Mouse (Mus musculus) forebrain, embryonic 16.5 days (tissue): ENCODE results near the gene Cpeb1. TPM values are rescaled to one million over a fixed set of nuclear protein-coding genes. Genes with fewer than 3 reads are reported as not detected.

Source experiments
- ATAC-seq: fragments of 200-750 bp; cut with Nextera tagmentation; 2 replicates; pipeline ENCODE4 v1.8.0; 2017; ENCODE audit warnings: mild to moderate bottlenecking, moderate library complexity
- H3K27ac ChIP-seq: fragments of 300-500 bp; sonication (generic); 2 replicates; pipeline ENCODE4 v1.5.1; 2014; ENCODE audit warnings: low read length, control low read depth
- H3K27me3 ChIP-seq: fragments of 300-500 bp; sonication (generic); replicated peaks from 2 replicates; pipeline ENCODE4 v1.6.1; 2014; ENCODE audit warnings: low read length; ENCODE audit not compliant: control insufficient read depth, insufficient read depth
- H3K36me3 ChIP-seq: fragments of 300-500 bp; sonication (generic); 2 replicates; pipeline ENCODE4 v1.6.1; 2014; ENCODE audit not compliant: control insufficient read depth, insufficient read depth
- H3K4me1 ChIP-seq: fragments of 300-500 bp; sonication (generic); replicated peaks from 2 replicates; pipeline ENCODE4 v1.6.1; 2014; ENCODE audit warnings: low read length; ENCODE audit not compliant: control insufficient read depth, insufficient read depth
- H3K4me2 ChIP-seq: fragments of 300-500 bp; sonication (generic); 2 replicates; pipeline ENCODE4 v1.6.1; 2014; ENCODE audit warnings: mild to moderate bottlenecking, low read length, control low read depth
- H3K4me3 ChIP-seq: fragments of 300-500 bp; sonication (generic); replicated peaks from 2 replicates; pipeline ENCODE4 v1.5.1; 2014; ENCODE audit warnings: mild to moderate bottlenecking, low read length, control low read depth
- H3K9ac ChIP-seq: fragments of 300-500 bp; sonication (generic); replicated peaks from 2 replicates; pipeline ENCODE4 v1.6.1; 2014; ENCODE audit warnings: low read depth, low read length, control low read depth
- H3K9me3 ChIP-seq: fragments of 300-500 bp; sonication (generic); 2 replicates; pipeline ENCODE4 v1.6.1; 2016; ENCODE audit warnings: low read length; ENCODE audit not compliant: control insufficient read depth
- WGBS: fragments of 180-500 bp; shearing (Covaris S2); extraction: QIAGEN DNeasy Blood & Tissue Kit; methylation state at CpG from one replicate; pipeline ENCODE4 v1.1.7; 2014; 5-methylcytosine and 5-hydroxymethylcytosine counted together
- polyA plus RNA-seq: library from polyadenylated mRNA; unstranded; fragments of >200 nt; fragmentation: Nextera tagmentation; extraction: Ambion mirVana; gene quantifications from 2 replicates; pipeline ENCODE4 v1.2.1, GENCODE M21; 2015

The Cpeb1 gene
- polyA plus RNA-seq, 1 experiment from 2014 or later, result 2.9 TPM

DNA sequence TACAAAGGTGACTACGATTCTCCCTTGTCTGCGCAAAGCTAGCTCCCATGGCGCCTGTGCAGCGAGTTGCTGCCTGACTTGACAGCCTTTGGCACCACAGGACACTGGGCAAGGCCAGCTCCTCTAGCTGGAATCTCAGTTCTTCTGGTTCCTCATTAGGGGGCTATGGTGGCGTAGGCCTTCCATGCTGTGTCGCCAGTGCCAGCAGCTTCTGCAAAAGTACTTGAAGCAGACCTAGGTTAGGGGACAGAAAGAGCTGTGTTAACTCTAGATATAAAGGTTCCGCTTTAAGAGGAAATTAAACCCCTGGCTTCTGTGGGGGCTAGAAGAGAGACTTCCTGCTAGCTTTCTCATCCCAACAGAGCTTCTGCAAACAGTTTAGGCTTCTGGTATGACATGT, 107.1 kb downstream of the Cpeb1 start:
- WGBS, result 38% methylated on average over 7 of the region's 7 CpGs
- no peak for ATAC-seq
- Histone ChIP-seq H3K9me3 (no peaks in the 10 kb centered on the region), H3K36me3 (no peaks in the 10 kb centered on the region), H3K4me1 (peaks cover 9% of the 10 kb centered on the region), H3K4me3 (no peak overlapping the region), H3K9ac (no peak overlapping the region), H3K4me2 (no peak overlapping the region), H3K27ac (no peak overlapping the region), H3K27me3 (no peaks in the 10 kb centered on the region)

DNA sequence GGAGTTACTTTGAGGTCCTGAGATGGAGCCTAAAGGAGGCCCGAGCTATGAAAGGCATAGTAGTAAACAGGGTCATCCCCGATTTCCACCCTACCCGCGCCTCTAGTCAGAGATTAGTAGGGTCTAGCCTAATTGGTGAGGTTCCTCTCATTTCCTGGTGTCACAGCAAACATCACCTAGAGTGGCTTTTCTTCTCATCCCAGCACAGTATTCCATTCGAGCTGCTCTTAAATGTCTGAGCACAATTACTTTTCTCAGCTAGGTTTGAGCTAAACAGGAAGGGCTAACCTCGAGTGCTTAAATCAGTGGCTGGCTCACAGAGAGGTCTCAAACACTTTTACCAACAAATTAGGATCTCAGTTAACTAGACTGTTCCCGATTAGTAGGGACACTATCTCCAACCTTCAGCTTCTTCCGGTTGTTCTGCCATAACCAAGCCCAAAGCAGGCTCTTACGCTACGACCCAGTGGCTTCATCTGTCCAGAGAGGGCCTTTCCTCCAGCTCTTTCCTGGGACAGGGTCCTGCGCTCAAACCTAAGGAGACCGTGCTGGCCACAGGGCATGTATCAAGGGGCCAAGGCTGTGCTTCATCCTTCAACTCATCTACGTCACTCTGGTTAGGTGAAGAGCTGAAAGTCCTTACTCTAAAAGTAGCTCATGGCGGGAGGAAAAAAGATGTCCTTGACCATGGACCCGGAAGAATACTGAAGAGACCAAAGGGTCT, 109.7 kb downstream of the Cpeb1 start:
- Histone ChIP-seq H3K36me3 (peaks cover 15% of the 10 kb centered on the region), H3K9me3 (no peaks in the 10 kb centered on the region), H3K27me3 (no peaks in the 10 kb centered on the region), H3K4me3 (peak overlapping the region; percentile 97), H3K4me2 (peak overlapping the region; percentile 46), H3K9ac (peak overlapping the region; percentile 14), H3K27ac (no peak overlapping the region), H3K4me1 (peaks cover 21% of the 10 kb centered on the region)
- 61% methylated on average over 15 of the region's 15 CpGs for WGBS
- ATAC-seq, result no peak; the same call in 1 of the 2 replicates

DNA sequence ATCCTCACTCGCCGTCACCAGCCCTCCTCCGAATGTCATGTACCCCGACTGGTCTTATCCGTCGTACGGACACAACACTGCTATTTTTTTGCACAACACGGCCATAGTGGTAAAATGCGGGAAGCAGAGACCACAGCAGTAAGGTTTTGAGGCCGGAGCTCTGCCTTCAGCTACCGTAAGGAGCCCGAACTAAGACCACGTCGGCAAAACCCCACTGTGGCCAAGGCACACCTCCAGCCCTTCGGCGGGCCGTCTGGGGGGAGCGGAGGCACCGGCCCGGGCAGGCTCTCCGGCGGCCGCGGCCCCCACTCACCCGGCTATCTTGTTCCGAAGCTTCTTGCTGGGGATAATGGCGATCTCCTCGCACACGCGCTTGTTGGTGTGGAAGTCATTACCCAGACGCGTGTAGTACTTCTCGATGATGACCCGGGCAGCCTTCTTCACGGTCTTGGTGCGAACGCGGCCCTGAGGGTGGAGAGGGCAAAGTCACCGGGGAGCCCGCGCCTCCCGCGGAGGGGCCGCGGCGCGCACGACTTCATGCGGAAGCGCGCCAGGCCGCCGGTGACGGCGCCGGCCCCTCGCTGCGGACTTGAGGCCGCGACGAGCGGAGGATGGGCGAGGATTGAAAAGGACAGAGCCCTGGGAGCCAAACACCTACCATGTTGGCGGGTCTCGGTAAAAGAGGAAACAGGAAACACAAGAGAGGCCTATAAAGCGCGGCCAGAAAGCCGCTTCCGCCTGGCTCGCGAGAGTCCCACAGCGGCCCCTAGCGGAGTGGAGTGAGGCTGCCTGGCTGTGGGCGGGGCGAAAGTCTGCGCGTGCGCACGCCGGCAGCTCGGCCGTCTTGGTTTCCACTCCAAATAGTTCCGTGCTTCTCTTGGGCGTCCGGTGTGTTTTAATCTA, 110.5 kb downstream of the Cpeb1 start, which contains the start of gene Rps17:
Rps17 (minus strand) TSS at position 711 of the 903 bp plus-strand sequence.
- peaks cover 21% of the 10 kb centered on the region for H3K4me1 ChIP-seq
- ATAC-seq, result peak; percentile 94
- WGBS, result under 1% methylated on average over 84 of the region's 85 CpGs
- no peaks in the 10 kb centered on the region for H3K27me3 ChIP-seq
- H3K4me2 ChIP-seq, result peak within 1 kb of the TSS; percentile 70
- H3K9me3 ChIP-seq, result no peaks in the 10 kb centered on the region
- peak within 1 kb of the TSS; percentile 78 for H3K27ac ChIP-seq
- peak within 1 kb of the TSS; percentile 97 for H3K4me3 ChIP-seq
- H3K36me3 ChIP-seq, result peaks cover 21% of the 10 kb centered on the region
- H3K9ac ChIP-seq, result peak within 1 kb of the TSS; percentile 94

DNA sequence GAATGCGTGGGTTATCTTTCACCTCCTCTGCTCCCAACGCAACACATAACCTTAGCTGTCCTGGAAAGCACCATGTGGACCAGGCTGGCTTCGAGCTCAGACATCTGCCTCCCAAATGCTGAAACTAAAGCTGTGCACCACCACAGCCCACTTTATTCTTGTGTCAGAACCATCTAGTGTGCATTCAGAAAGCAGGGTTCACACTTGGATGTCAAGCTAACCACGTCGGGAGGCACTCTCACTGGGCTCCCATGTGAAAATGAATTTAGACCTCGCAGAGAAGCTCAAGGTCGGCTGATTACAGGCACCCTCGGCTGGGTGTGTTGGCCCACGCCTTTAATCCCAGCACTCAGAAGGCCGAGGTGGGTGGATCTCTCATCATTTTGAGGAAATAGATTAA, 111.4 kb downstream of the Cpeb1 start:
- H3K27ac ChIP-seq, result no peak overlapping the region
- peaks cover 21% of the 10 kb centered on the region for H3K36me3 ChIP-seq
- H3K4me3 ChIP-seq, result peak overlapping the region; percentile 97
- H3K9me3 ChIP-seq, result no peaks in the 10 kb centered on the region
- peak overlapping the region; percentile 70 for H3K4me2 ChIP-seq
- H3K4me1 ChIP-seq, result peaks cover 21% of the 10 kb centered on the region
- no peaks in the 10 kb centered on the region for H3K27me3 ChIP-seq
- H3K9ac ChIP-seq, result peak overlapping the region; percentile 94
- WGBS, result 15% methylated on average over 10 of the region's 10 CpGs
- no peak for ATAC-seq

DNA sequence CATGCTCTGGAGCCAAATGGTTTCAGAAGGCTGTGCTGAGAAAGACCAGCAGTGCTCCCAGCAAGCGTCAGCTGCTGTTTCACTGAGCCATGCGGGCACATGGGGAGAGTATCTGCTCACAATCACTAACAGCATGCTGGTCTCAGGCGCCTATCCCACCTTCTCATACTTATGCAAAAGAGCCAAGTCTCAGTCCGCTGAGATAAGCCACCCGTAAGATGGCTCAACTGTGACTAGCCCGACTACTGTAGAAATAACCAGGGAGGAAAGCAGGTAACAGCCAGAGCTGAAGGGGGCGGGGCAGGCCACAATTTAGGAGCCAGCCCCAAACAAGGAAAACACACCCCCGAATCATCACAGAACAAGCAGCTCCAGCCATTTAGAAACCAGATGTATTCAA, 111.9 kb downstream of the Cpeb1 start:
- WGBS, result 45% methylated on average over 8 of the region's 8 CpGs
- H3K36me3 ChIP-seq, result peaks cover 21% of the 10 kb centered on the region

DNA sequence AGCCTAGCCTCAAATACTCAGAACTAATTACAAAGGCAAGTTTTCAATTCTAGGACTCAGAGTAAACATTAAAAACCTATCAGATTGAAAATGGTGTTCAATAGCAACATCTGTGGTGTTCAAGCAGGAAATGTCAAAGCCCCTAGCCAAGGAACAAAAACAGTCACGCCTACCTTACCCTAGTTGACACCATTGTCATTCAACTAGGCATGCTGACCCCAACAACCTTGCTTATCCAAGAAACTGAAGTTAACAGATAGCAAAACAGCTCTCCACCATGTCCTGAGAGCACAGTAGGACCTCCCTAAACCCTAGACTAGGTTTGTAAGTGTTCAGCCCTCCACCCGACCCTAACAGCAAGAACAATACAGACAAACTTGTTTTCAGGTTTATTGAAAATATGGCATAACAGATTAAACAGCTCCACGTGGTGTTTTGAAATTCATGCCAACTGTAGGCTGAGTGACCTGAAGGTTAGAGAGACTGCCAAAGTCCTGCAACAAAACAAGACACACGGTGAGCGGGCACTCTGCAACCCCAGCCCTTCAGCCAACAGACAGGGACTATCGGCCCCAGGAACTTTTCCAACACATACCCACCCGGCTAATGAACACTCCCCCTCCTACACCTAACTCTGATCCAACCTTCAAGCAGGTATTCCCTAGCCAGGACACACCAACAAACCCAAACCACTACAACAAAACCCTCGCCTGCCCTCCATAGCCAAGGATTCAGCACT, 112.7 kb downstream of the Cpeb1 start:
- no peaks in the 10 kb centered on the region for H3K27me3 ChIP-seq
- 71% methylated on average over 8 of the region's 8 CpGs for WGBS
- peaks cover 21% of the 10 kb centered on the region for H3K36me3 ChIP-seq
- no peak overlapping the region for H3K27ac ChIP-seq
- no peak for ATAC-seq
- peak overlapping the region; percentile 94; the same call in 1 of the 2 replicates for H3K9ac ChIP-seq
- peaks cover 21% of the 10 kb centered on the region for H3K4me1 ChIP-seq
- peak overlapping the region; percentile 97 for H3K4me3 ChIP-seq
- H3K9me3 ChIP-seq, result no peaks in the 10 kb centered on the region
- peak overlapping the region; percentile 70 for H3K4me2 ChIP-seq

More for the DNA sequence above, 111.9 kb downstream of the Cpeb1 start:
- Histone ChIP-seq H3K9me3 (no peaks in the 10 kb centered on the region), H3K4me1 (peaks cover 21% of the 10 kb centered on the region), H3K9ac (peak overlapping the region; percentile 94), H3K4me3 (peak overlapping the region; percentile 97), H3K27me3 (no peaks in the 10 kb centered on the region), H3K27ac (no peak overlapping the region), H3K4me2 (peak overlapping the region; percentile 70)
- ATAC-seq, result no peak

DNA sequence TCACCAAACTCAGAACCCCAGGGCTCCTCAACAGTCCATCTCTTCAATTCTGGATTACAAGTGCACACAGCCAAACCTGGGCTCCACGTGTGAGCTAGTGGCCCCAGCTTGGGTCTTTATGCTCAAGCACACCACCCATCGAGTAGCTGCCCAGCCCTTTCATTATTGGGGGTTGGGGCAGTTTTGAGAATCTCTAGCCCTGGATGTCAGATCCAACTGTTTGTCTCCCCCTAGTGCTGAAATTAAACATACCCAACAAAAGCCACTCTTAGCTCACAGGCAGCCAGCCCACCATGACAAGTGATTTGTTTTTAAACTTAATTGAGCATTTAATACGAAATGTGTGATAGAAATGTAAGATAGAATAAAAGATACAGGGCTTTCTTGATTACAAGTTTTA, 113.7 kb downstream of the Cpeb1 start:
- H3K4me3 ChIP-seq, result no peak overlapping the region
- H3K36me3 ChIP-seq, result peaks cover 21% of the 10 kb centered on the region
- no peaks in the 10 kb centered on the region for H3K27me3 ChIP-seq
- H3K9me3 ChIP-seq, result no peaks in the 10 kb centered on the region
- 41% methylated on average over 3 of the region's 3 CpGs for WGBS
- H3K4me2 ChIP-seq, result no peak overlapping the region
- H3K4me1 ChIP-seq, result peaks cover 21% of the 10 kb centered on the region
- H3K27ac ChIP-seq, result no peak overlapping the region
- no peak for ATAC-seq
- no peak overlapping the region for H3K9ac ChIP-seq

DNA sequence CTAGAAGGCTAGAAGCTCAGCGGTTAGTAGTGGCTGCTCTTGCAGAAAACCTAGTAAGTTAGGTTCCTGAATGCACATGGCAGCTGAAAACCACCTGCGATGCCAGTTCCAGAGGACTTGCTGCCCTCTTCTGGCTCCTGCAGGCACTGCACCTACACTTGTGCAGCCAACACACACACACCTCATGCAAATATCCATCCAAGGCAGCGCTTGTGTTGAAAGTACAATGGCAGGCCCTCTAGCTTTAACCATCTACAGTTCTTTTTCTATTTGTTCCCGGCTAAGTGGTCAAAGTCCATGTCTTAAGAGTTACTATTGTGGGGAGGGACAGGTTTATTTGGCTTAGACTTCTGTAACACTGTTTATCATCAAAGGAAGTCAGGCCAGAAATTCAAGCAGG, 115.5 kb downstream of the Cpeb1 start:
- no peak overlapping the region for H3K4me2 ChIP-seq
- H3K4me3 ChIP-seq, result no peak overlapping the region
- ATAC-seq, result no peak
- H3K4me1 ChIP-seq, result peaks cover 23% of the 10 kb centered on the region
- WGBS, result 77% methylated on average over 4 of the region's 4 CpGs
- H3K27me3 ChIP-seq, result no peaks in the 10 kb centered on the region
- H3K36me3 ChIP-seq, result peaks cover 21% of the 10 kb centered on the region
- H3K9me3 ChIP-seq, result no peaks in the 10 kb centered on the region
- H3K9ac ChIP-seq, result no peak overlapping the region
- H3K27ac ChIP-seq, result no peak overlapping the region

DNA sequence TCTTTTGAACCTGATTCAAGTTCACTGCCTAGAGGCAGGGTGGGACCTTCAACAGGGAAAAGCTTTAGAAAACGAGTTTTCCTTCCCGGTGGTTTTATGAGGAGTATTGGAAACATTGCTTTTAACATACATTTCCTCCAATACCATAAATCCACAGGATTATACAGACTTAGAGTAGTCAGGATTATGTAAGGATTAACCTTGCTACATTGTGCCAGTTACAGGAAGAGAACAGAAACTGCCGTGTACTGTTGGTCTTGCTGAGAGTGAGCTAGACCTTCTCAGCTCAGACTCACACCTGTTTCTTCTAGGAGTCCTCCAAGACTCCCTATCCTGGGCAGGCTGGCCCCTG, 116.8 kb downstream of the Cpeb1 start:
- ATAC-seq, result no peak
- no peak overlapping the region for H3K4me2 ChIP-seq
- peaks cover 21% of the 10 kb centered on the region for H3K36me3 ChIP-seq
- H3K4me3 ChIP-seq, result no peak overlapping the region
- peaks cover 17% of the 10 kb centered on the region for H3K4me1 ChIP-seq
- H3K27me3 ChIP-seq, result no peaks in the 10 kb centered on the region
- H3K9me3 ChIP-seq, result no peaks in the 10 kb centered on the region
- H3K9ac ChIP-seq, result no peak overlapping the region
- 77% methylated on average over 3 of the region's 3 CpGs for WGBS
- no peak overlapping the region for H3K27ac ChIP-seq
